Mouse (Mus musculus) layer of hippocampus, adult 18-20 months (tissue): Measurements from ENCODE around the gene Hist1h4i. TPM values are rescaled to one million over a fixed set of nuclear protein-coding genes. Genes with fewer than 3 reads are reported as not detected.
"Not testable (repeated sequence)": the region's sequence is repeated elsewhere in the genome, so short reads cannot be mapped to it uniquely, and the experiment has no call there.

Experiments
- DNase-seq, 2 experiments: peaks; one replicate each; pipeline ENCODE4 v3.0.0; 2022; ENCODE audit warnings: low spot score in 2 of 2
- long read RNA-seq: library from polyadenylated mRNA; stranded (forward); transcript quantifications from one replicate; pipeline ENCODE4 v2.0.0, GENCODE M21; 2021
- total RNA-seq, 2 experiments: library from RNA; stranded (reverse); gene quantifications; 2 replicates each; pipeline ENCODE4 v1.2.3; 2021

Gene Hist1h4i
- total RNA-seq, result 10 to 100 TPM; 65.4 to 84.2 TPM
- long read RNA-seq, result 0 reads

GRCm38 (mm10) chr13:22041142-22041536, at the start of gene Hist1h4i:
Gene Hist1h4i (minus strand): TSS chr13:22041362.
- DNase-seq, result peak; percentile 94 to 98

GRCm38 (mm10) chr13:22084140-22084539, 43.0 kb upstream of the Hist1h4i start, which contains the start of gene Vmn1r188:
Gene Vmn1r188 (plus strand): TSS chr13:22084440.
- not testable (repeated sequence) for DNase-seq

- DNase-seq, result no peak
Observed at GRCm38 (mm10) chr13:22063468-22063867, 22.3 kb upstream of the Hist1h4i start.

GRCm38 (mm10) chr13:22061422-22061821, 20.3 kb upstream of the Hist1h4i start:
- DNase-seq, result no peak

GRCm38 (mm10) chr13:22053754-22054153, 12.6 kb upstream of the Hist1h4i start:
- no peak for DNase-seq

GRCm38 (mm10) chr13:22051523-22051859, 10.3 kb upstream of the Hist1h4i start:
- no peak for DNase-seq

- DNase-seq, result peak; percentile 86 to 94
Observed at GRCm38 (mm10) chr13:22050591-22051522, 9.7 kb upstream of the Hist1h4i start.

GRCm38 (mm10) chr13:22049737-22050440, 8.7 kb upstream of the Hist1h4i start:
- peak in 1 of 2 experiments; percentile 26 for DNase-seq

- no peak for DNase-seq
Observed at GRCm38 (mm10) chr13:22049041-22049440, 7.9 kb upstream of the Hist1h4i start.

- no peak for DNase-seq
Observed at GRCm38 (mm10) chr13:22045311-22045710, 4.1 kb upstream of the Hist1h4i start.

GRCm38 (mm10) chr13:22044432-22045155, 3.4 kb upstream of the Hist1h4i start:
- no peak for DNase-seq

GRCm38 (mm10) chr13:22043503-22044431, 2.6 kb upstream of the Hist1h4i start:
- peak in 1 of 2 experiments; percentile 73 for DNase-seq

GRCm38 (mm10) chr13:22042568-22043502, 1.7 kb upstream of the Hist1h4i start, which contains the start of the genes Hist1h2ag and Hist1h2bj:
Gene Hist1h2ag (minus strand): TSS chr13:22042944.
Gene Hist1h2bj (plus strand): TSS chr13:22043214.
- DNase-seq, result peak; percentile 88 to 96

GRCm38 (mm10) chr13:22041651-22042567, 747 bp upstream of the Hist1h4i start:
- DNase-seq, result no peak

- DNase-seq, result no peak
Observed at GRCm38 (mm10) chr13:22040464-22041141, 559 bp downstream of the Hist1h4i start.

GRCm38 (mm10) chr13:22039951-22040463, 1.2 kb downstream of the Hist1h4i start:
- no peak for DNase-seq

- DNase-seq, result no peak
Observed at GRCm38 (mm10) chr13:22039364-22039763, 1.8 kb downstream of the Hist1h4i start.
